Mouse (Mus musculus): ENCODE measurements around the gene Slfn8.
A peak's percentile ranks its signal among the peaks of the same experiment; 100 is the strongest.
"Not testable (repeated sequence)": the region's sequence is repeated elsewhere in the genome, so short reads cannot be mapped to it uniquely, and the experiment has no call there.

The Slfn8 gene

DNA sequence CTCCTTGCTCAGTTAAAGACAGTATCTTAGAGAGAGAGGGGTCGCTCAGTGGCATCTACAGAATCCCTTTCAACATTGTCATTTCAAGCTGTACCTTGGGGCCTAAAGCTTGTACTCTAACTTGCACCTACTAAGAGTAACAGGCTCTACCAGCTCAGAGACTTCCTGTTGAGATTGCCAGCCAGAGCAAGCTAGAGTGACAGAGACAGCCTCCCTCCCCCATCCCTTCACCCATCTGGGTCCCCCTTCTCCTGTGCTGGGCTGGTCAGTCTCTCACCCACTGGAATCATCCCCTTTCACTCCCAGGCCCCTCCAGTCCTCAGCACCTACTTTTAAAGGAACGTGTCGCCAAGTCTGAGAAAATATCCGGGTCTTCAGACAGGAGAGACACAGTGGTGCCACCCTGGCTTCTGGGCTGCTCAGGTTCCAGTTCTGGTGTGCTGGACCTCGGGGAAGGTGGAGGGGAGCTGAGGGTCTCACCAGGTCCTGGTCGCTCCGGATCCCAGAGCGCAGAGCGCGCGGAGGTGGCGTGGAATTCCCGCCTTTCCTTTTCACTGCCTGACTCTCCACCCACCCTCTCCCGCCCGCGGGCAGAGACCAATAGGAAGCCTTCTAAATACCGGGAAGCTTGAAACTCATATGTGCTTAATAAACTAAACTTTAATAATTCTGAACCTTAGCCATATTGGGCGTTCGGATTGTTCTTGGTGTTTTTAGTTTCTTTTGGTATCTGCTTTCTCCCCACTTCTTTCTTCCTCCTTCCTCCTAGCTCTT, 29.8 kb downstream of the Slfn8 start:
- peak; percentile 19 for DNase-seq

DNA sequence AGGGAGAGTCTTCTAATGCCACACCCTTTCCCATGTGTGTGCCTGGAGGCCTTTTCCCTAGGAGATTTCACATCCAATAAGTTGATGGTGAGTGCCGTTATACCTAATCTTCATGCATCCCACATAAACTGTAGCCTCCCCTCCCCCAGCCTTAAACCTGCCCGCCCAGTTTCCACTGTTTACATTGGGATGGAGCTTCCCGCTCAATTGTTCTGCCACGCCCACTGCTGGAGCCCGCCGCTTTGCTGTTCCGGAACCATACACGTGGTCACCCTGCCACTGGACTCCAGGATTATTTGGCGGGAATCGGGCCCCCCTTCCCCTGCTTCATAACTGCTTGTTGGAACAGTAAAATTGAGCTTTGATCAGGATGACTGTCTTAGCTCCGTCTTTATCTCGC, 31.3 kb downstream of the Slfn8 start:
- DNase-seq, result no peak

DNA sequence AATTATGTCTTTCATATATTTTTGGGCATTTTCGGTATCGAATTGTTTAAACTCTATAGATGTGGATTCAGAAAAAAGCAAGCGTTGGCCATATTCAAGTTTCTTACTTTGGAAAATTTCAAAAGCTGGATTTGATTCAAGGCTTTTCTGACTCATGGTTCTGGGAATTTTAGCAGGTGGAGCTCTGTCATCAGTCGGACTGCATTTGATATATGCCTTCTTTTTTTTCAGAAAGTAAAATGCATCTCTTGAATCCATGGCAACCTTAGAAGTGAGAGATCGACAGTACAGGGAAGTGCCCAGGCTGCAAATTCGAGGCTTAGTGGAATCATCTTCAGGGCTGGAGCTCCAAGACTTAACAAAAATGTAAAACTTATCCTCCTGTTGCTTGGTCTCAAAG, 33.0 kb downstream of the Slfn8 start:
- no peak for DNase-seq

DNA sequence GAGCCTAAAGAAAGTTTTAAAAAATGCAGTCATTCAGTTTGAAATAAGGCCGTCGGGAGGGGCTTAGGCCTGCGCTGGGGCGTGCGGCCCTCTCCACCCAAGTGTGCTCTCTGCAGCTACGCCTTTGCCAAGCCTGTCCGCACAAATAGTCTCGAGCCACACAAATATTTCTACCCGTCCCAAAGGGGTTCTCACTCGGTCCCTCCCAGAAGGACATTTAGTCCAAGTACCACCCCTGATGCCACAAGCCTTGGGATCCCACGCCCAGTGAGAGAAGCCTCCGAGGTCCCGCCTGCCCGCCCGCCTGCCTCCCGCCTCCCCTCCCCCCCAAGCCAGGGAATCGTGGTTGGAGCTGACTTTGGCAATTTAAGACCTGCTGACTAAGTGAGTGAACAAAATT, 37.4 kb downstream of the Slfn8 start:
- no peak for DNase-seq

- DNase-seq, result not testable (repeated sequence)
Observed at GRCm38 (mm10) chr11:82982409-82982808, 38.2 kb downstream of the Slfn8 start.

DNA sequence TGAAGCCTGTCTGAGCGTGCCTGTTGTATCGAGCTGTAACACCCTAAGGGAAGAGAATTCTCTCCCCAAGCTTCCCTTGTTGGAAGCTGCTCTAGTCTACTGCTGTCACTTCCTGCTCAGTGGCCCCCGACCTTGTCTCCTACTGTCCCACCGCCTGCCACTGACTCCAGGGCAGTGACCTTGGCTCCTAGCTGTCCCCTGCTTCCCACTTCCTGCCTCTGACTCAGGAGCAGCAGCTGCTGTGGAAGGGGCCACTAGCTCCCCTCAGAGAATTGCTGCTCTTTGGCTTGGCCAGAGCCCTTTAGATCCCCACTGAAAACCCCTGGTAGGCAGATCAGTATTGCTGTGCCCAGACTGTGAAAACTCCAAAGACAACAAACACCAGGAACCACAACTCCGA, 46.7 kb downstream of the Slfn8 start:
- peak; percentile 23 for DNase-seq

- no peak for DNase-seq
Observed at GRCm38 (mm10) chr11:82971590-82971974, 49.0 kb downstream of the Slfn8 start.

GRCm38 (mm10) chr11:82970712-82971589, 49.7 kb downstream of the Slfn8 start:
- no peak for DNase-seq

GRCm38 (mm10) chr11:82962215-82962614, 58.4 kb downstream of the Slfn8 start:
- DNase-seq, result no peak

DNA sequence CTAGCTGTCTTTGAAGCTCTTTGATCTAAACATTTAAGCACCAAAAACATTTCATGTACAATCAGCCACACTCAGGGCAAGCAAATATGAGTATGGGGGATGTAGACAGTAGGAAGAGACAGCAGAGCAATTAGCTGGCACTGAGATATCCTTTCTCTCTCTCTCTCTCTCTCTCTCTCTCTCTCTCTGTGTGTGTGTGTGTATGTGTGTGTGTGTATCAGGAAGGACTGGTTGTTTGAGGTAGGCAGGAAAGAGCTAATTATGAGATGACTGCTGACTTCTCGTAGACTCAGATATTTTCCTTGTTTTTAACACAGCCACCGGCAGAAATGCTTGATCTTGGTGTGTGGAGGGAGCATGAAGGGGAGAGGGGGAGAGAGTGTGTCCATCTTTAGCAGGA, 58.9 kb downstream of the Slfn8 start:
- DNase-seq, result no peak

DNA sequence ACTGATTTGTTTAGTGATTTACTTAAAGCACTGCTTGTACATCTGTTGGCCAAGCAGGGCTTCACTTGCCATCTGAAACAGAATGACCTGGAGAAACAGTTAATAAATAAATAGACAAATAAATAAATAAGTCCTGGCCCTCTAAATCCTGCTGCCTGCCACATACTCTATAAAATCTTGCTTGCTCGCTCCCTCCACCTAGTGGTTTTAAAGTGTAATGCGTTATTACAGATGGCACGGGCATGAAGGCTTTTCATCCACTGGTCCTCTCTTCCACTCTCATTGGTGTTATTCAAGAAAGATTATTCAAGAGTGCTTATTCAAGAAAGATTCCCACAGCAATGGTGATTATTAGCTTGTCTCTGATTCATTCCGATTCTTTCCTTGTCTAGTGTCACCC, 61.0 kb downstream of the Slfn8 start:
- DNase-seq, result no peak

DNA sequence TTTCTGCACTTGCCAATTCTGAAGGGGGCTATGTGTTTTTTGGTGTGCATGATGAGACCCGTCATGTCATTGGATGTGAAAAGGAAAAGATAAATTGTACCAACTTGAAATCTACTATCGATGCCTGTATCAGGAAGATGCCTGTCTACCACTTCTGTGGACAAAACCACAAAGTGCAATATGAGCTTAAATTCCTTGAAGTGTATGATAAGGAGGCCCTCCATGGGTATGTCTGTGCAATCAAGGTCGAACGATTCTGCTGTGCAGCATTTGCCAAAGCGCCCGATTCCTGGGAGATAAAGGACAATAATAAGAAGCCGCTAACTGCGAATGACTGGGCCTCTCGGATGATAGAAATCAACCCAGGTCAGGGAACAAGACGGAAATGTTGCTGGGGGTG, 63.7 kb downstream of the Slfn8 start:
- DNase-seq, result no peak

GRCm38 (mm10) chr11:82954631-82955030, 66.0 kb downstream of the Slfn8 start:
- DNase-seq, result no peak

- DNase-seq, result peak; percentile 29
Observed at GRCm38 (mm10) chr11:82952612-82953542, 67.7 kb downstream of the Slfn8 start.
